Mouse (Mus musculus) C2C12 (cell line): Measurements from ENCODE around the gene Wdsub1. TPM values are rescaled to one million over a fixed set of nuclear protein-coding genes. Genes with fewer than 3 reads are reported as not detected.
A peak's percentile ranks its signal among the peaks of the same experiment; 100 is the strongest.

Source experiments
- H3K27me3 ChIP-seq: one replicate; pipeline ENCODE4 v1.6.1; 2011; ENCODE audit not compliant: control insufficient read depth, insufficient read depth, insufficient read length
- H3K36me3 ChIP-seq: one replicate; pipeline ENCODE4 v1.6.1; 2011; ENCODE audit not compliant: control insufficient read depth, insufficient read depth
- H3K4me3 ChIP-seq: one replicate; pipeline ENCODE4 v1.5.1; 2011; ENCODE audit warnings: mild to moderate bottlenecking, control low read depth; ENCODE audit not compliant: poor library complexity, insufficient read depth, severe bottlenecking
- H3K79me2 ChIP-seq: one replicate; pipeline ENCODE4 v1.6.1; 2011; ENCODE audit not compliant: control insufficient read depth, insufficient read depth
- H3K79me3 ChIP-seq: one replicate; pipeline ENCODE4 v1.6.1; 2011; ENCODE audit warnings: low read depth, control low read depth
- H3ac ChIP-seq: one replicate; pipeline ENCODE3; 2011; ENCODE audit warnings: low read depth; ENCODE audit not compliant: control insufficient read depth, insufficient read length
- CEBPB ChIP-seq: IDR thresholded peaks from one replicate; pipeline ENCODE4 v1.6.1; 2011; ENCODE audit warnings: low read depth, mild to moderate bottlenecking, control low read depth, moderate library complexity
- CTCF ChIP-seq: IDR thresholded peaks from one replicate; pipeline ENCODE4 v1.5.1; 2011; ENCODE audit not compliant: control insufficient read depth, insufficient read depth, insufficient read length
- FOSL1 ChIP-seq: IDR thresholded peaks from one replicate; pipeline ENCODE4 v1.8.0; 2011; ENCODE audit warnings: mild to moderate bottlenecking, low read length; ENCODE audit not compliant: poor library complexity, insufficient read depth, severe bottlenecking
- MAX ChIP-seq: IDR thresholded peaks from one replicate; pipeline ENCODE4 v1.6.1; 2011; ENCODE audit warnings: mild to moderate bottlenecking, control low read depth
- MYOD1 ChIP-seq: IDR thresholded peaks from one replicate; pipeline ENCODE4 v1.6.1; 2011; ENCODE audit warnings: low read depth; ENCODE audit not compliant: control insufficient read depth, insufficient read length
- MYOG ChIP-seq: IDR thresholded peaks from one replicate; pipeline ENCODE4 v1.6.1; 2011; ENCODE audit not compliant: control insufficient read depth, insufficient read length; ENCODE audit errors: extremely low read depth
- USF1 ChIP-seq: IDR thresholded peaks from one replicate; pipeline ENCODE4 v1.6.1; 2011; ENCODE audit warnings: low read depth, mild to moderate bottlenecking, control low read depth, moderate library complexity
- polyA plus RNA-seq: library from polyadenylated mRNA; unstranded; fragments of >200 nt; fragmentation: generic; extraction: Trizol; gene quantifications from one replicate; pipeline ENCODE4 v1.2.1, GENCODE M21; 2012; ENCODE audit warnings: missing spikeins

Wdsub1 gene
- polyA plus RNA-seq, 1 experiment = 20.0 TPM

DNA sequence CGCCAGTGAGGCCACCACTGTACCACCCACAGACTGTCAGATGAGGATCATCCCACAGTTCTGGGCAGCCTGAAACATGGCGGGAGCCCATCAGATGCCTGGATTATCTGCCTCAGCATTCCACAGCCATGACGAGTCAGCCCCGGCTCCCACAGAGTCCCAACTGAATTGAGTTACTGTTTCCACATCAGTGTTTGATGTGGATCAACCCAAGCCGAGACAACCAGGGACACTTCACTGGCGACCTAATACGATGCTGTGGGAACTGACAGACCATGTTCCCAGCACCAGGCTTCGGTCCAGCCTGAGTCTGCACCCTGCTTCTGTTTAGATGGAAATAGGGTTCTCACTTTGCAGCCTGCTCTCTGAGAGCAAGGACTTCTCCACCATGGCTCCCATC lies 58.1 kb downstream of the Wdsub1 start:
- Histone ChIP-seq H3K27me3 (no peaks in the 10 kb centered on the region), H3K79me2 (no peaks in the 10 kb centered on the region), H3K79me3 (no peaks in the 10 kb centered on the region), H3K36me3 (peaks cover 63% of the 10 kb centered on the region), H3ac (no peak overlapping the region), H3K4me3 (no peak overlapping the region)
- TF ChIP-seq CEBPB (peak; percentile 21), USF1 (no peak), FOSL1 (peak; percentile 44)

DNA sequence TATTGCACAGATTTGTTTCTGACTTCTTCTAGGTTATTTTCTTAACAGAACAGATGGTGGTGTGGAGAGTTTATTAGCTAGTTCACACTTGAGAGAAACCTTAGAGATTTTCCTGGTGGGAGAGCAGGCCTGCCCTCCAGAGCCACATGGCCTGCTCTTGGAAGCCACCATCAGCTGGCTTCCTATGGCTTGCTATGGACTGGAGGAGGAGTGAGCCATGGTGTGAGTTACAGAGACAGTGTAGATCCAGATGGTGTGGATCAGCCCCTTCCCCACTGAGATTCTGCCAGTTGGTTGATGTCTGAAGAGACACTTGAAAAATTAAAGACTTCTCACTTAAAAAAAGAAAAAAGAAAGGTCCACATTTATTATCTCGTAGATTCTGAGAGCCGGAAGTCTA lies 61.3 kb downstream of the Wdsub1 start:
- Histone ChIP-seq H3K4me3 (no peak overlapping the region), H3ac (no peak overlapping the region), H3K36me3 (peaks cover 75% of the 10 kb centered on the region), H3K79me2 (no peaks in the 10 kb centered on the region), H3K27me3 (no peaks in the 10 kb centered on the region), H3K79me3 (no peaks in the 10 kb centered on the region)
- TF ChIP-seq USF1 (no peak), MAX (no peak), MYOG (no peak), CEBPB (no peak), CTCF (no peak), FOSL1 (no peak), MYOD1 (no peak)

DNA sequence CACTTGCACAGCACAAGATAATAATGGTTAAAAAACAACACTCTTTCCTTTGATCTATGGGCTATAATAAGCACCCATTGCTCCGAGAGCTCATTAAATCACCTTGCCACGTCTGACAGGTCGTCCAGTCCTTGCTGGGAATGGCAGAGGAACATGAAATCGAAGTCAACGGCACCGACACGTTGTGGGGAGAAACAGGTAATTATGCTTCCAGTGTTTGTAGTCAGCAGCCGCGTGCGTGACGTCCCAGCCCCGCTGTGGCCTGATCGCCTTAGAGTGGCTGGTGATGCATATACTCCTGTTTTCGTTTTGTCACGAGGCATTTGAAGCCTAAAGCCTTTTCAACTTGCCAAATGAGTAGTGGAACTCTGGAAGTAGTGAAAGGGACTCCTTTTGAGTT lies 62.3 kb downstream of the Wdsub1 start:
- no peak for TF ChIP-seq MYOD1
- no peak for TF ChIP-seq FOSL1
- no peak for TF ChIP-seq CEBPB
- TF ChIP-seq USF1 = no peak
- TF ChIP-seq CTCF = no peak
- TF ChIP-seq MAX = no peak
- TF ChIP-seq MYOG = no peak
- Histone ChIP-seq H3K79me3 (no peaks in the 10 kb centered on the region), H3K4me3 (no peak overlapping the region), H3K36me3 (peaks cover 71% of the 10 kb centered on the region), H3K79me2 (no peaks in the 10 kb centered on the region), H3ac (no peak overlapping the region), H3K27me3 (no peaks in the 10 kb centered on the region)

DNA sequence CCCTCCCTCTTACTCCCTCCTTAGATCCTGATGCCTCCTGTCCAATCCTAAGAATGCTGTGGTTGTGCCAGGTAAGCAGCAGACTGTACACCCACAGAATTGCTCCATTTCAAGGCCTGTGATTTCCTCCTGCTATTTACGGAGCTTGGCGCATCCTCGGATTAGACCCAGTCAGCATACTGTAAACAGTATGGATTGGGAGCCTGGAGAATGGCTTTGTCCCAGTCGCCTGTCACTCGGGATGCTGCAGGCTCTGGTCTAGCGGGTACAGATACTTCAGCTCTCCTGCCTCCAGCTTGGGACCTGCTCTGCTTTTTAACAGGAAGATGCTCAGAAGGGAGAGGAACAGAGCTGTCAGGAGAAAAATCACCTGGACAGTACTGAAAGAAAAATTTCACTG lies 63.0 kb downstream of the Wdsub1 start:
- H3K36me3 ChIP-seq = peaks cover 71% of the 10 kb centered on the region
- no peaks in the 10 kb centered on the region for H3K27me3 ChIP-seq
- no peak overlapping the region for H3ac ChIP-seq
- TF ChIP-seq CEBPB (no peak), CTCF (no peak), FOSL1 (no peak), MAX (no peak), MYOD1 (no peak), USF1 (no peak), MYOG (no peak)
- no peaks in the 10 kb centered on the region for H3K79me3 ChIP-seq
- no peak overlapping the region for H3K4me3 ChIP-seq
- no peaks in the 10 kb centered on the region for H3K79me2 ChIP-seq

DNA sequence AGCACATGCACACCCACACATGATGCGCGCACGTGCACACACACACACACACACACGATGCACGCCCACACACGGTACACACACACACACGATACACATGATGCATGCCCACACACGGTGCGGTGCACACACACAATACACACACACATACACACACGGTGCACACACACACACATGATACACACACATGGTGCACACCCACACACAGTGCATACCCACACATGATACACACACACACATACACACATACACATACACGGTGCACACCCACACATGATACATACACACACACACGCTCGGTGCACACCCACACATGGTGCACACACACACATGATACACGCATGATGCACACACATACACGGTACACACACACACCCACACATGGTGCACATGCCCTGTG lies 63.7 kb downstream of the Wdsub1 start:
- Histone ChIP-seq H3K79me3 (no peaks in the 10 kb centered on the region), H3K27me3 (no peaks in the 10 kb centered on the region), H3K79me2 (no peaks in the 10 kb centered on the region), H3K36me3 (peaks cover 76% of the 10 kb centered on the region), H3ac (no peak overlapping the region), H3K4me3 (no peak overlapping the region)
- TF ChIP-seq MAX (no peak), USF1 (no peak), MYOG (no peak), CEBPB (no peak), FOSL1 (no peak), CTCF (no peak), MYOD1 (no peak)

DNA sequence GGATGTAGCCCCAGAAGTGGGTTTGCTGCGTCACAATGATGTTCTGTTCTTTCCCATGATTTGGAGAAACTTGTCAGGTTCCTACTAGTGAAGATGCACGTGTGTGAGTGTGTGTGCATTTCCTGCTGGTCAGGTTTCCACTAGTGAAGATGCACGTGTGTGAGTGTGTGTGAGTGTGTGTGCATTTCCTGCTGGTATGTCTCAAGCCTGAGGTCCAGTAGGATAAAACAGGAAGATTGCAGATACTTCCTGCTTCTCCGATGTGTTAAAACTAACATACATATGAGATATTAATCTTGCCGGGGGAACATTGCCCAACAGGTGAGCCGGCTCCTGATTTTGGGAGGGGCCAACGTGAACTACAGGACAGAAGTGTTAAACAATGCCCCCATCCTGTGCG lies 67.4 kb downstream of the Wdsub1 start:
- TF ChIP-seq CEBPB = no peak
- no peak for TF ChIP-seq FOSL1
- Histone ChIP-seq H3K36me3 (peaks cover 69% of the 10 kb centered on the region), H3ac (no peak overlapping the region), H3K27me3 (no peaks in the 10 kb centered on the region), H3K4me3 (no peak overlapping the region), H3K79me2 (no peaks in the 10 kb centered on the region), H3K79me3 (no peaks in the 10 kb centered on the region)

DNA sequence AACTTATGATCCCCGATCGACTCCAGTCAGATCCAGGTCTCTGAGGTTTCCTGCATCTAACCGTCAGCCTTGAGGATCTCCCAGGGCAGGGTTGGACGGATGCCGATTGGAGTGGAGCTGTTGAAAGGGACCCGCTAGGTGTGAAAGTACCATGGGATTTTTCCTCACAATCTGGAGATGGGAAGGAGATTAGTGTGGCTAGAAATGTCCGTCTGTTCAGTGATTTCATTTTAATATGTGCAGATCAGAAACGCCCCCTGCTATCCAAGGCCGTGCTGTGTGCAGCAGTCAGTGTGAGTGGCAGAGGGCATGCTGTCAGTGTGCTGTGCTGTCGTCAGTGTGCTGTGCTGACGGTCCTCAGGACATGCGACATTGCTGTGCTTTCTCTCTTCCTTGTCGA lies 68.9 kb downstream of the Wdsub1 start:
- H3K79me2 ChIP-seq = no peaks in the 10 kb centered on the region
- H3K4me3 ChIP-seq = no peak overlapping the region
- TF ChIP-seq CTCF (no peak), MAX (no peak), MYOG (no peak), FOSL1 (no peak), CEBPB (no peak), USF1 (no peak), MYOD1 (no peak)
- H3K36me3 ChIP-seq = peaks cover 60% of the 10 kb centered on the region
- no peak overlapping the region for H3ac ChIP-seq
- H3K27me3 ChIP-seq = no peaks in the 10 kb centered on the region
- no peaks in the 10 kb centered on the region for H3K79me3 ChIP-seq
